Mouse (Mus musculus): ENCODE results near the gene Thsd1.
A peak's percentile ranks its signal among the peaks of the same experiment; 100 is the strongest.

Thsd1 gene

DNA sequence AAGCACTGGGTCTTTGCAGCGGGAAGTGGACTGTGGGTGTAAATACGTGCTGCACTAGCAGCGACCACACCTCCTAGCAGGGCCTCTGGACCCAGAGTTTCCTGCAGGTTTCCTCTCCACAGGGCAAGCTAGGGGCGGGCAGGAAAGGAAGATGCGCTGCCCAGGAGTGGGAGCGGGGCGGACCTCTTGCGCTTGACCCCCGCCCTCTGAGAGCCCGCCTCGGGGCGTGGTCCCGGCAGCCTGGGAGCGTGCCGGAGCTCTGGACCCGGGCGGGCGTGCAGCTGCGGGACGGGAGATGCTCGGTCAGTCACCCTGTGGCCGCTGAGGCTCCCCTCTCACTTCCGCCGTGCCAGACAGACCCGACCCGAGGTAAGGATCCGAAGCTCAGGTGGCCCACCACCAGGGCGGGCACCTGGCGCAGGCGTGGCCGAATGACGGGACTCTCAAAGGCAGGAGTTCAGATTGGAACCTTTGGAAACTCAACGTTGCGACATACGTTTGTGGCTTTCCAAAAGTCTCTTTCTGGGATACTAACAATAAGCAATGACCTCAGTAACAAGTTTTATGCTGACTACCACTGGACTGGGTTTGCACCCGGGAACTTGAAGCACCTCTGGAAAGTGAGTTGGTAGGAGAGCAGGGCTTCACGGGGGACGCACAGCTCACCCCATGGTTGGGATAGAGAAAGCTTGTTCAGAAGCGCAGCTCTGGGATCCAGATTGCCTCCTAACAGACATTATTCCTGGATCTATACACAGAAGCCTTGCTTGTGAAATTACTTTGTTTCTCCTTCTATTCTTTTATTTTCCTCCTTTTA is at the start of gene Thsd1:
Thsd1 (plus strand) TSS at position 253 of the 817 bp plus-strand sequence.
- DNase-seq (ENCODE audit: low read depth, low spot score) = peak; percentile 34

DNA sequence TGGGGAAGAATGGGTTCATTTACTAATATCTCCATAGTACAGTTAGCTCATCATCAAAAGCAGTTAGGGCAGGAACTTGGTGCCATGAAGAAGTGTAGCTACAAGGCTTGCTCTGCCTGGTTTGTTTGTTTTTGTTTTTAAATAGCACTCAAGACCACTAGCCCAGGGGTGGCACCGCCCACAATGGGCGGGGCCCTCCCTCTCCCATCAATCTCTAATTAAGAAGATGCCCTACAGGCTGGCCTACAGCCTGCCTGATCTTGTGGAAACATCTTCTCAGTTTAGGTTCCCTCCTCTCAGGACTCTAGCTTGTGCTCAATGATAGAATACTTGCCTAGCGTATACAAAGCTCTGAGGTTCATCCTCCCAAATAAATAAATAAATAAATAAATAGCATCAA is 42.2 kb upstream of the Thsd1 start:
- DNase-seq (ENCODE audit: low read depth, low spot score) = peak; percentile 26

DNA sequence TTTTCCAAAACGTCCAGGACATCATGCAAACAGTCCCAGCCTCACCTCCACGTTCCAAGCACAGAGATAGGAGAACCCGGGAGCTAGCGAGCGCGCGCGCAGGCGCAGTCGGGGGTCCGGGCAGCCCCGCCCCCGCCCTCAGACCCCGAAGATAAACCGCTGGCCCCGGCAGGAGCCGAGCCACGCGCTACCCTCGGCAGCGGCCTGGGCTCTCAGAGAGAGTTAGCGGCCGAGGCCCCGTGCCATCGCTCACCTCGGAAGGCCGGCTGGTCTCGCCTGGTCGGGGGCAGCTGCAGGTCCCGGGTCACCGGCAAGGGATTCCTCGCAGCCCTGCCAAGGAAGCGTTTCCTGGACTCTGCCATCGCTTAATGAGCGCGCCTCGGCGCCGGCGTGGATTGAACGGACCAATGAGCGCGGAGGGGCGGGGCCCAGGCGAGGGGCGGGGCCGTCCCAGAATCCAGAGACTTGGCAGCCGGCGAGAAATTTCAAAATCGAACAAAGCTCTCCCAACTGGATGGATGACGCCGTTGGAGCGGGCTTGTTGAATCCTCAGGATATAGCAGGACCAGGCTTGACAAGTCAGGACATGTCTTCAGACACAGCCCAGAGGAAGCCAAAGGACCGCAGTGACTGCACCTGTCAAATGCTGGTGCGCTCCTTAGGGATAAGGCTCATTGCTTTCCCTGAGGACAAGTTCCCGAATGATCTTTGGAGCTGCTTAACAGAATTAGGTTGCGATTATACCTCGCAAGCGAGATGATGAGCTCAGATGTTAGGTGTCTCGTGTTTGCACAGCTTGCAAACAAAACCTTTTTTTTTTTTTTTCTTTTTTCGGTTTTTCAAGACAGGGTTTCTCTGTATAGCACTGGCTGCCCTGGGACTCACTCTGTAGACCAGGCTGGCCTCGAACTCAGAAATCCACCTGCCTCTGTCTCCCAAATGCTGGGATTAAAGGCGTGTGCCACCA is 41.4 kb upstream of the Thsd1 start, which contains the start of gene Ckap2:
Ckap2 (minus strand) TSS at position 389 of the 967 bp plus-strand sequence.
- DNase-seq (ENCODE audit: low read depth, low spot score) = peak; percentile 92

DNA sequence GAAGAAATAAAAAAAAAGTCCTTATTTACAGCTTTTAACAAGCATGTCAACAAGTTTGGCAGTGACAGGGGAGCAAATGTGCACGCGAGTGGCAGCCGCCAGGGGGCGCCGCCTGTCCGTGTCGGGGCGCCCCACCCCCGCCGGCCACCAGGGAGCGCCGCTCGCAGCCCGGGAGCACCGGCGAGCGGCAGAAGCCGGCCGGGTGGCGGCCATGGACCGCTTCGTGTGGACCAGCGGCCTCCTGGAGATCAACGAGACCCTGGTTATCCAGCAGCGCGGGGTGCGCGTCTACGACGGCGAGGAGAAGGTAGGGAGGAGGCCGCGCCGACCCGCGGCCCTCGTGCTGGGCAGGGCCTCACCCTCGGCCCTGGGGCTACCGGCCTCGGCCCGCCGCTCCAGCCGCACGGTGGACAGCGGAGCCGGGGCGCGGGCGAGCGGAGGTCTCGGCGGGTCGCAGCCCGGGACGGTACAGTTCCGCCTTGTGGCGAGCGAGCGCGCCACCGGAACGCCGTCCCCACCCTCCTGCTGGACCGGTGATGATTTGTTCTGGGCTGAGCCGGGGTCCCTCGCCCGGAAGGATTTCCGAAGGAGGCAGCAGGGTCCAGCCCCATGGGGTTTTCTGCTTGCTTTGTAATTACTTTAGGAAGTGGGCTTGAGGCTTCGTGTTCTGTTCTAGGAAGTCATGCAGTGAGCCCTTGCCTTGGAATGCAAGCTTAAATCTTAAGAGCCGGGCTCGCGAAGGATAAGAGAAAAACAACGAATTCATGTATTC is 34.3 kb upstream of the Thsd1 start, which contains the start of gene Vps36:
Vps36 (plus strand) TSS at position 150 of the 772 bp plus-strand sequence.
- peak; percentile 75 for DNase-seq (ENCODE audit: low read depth, low spot score)

DNA sequence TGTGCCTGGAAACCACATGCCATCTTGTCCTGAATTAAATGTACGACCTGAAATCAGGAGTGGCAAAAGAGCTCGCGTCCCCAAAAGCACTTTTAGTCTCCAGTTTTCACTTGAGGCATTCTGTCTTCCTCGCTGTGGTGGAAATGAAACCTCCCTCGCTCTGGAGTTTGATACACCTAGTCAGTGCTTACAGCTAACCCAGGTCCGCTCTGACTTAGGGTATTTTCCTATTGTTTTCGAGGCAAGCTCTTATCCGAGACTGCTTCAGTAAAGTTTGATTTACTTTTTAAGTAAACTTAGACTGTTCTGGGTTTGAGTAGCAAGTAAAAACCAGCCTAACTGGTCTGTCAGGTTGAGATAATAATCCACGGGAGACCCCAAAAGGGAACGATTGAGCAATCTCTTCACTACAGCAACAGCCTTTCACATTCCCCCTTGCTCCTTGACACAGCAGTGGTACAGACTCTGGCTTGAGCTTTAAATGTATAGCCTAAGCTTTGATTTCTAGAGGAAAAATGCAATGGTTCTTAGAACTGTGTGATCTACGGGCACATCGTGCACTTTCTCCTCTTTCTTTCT is 33.6 kb upstream of the Thsd1 start:
- DNase-seq (ENCODE audit: low read depth, low spot score) = no peak

DNA sequence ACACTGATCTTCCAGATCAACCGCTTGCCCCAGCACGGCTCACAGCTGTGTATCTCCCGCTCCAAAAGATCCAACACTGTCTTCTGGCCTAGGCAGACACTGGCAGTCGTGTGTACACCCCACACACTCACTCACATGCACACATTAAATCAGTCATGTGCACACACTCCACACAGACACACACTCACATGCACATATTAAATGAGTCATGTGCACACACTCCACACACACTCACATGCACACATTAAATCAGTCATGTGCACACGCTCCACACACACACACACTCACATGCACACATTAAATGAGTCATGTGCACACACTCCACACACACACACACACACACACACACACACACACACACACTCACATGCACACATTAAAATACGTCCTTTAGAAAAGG is 29.2 kb upstream of the Thsd1 start:
- no peak for DNase-seq (ENCODE audit: low read depth, low spot score)

DNA sequence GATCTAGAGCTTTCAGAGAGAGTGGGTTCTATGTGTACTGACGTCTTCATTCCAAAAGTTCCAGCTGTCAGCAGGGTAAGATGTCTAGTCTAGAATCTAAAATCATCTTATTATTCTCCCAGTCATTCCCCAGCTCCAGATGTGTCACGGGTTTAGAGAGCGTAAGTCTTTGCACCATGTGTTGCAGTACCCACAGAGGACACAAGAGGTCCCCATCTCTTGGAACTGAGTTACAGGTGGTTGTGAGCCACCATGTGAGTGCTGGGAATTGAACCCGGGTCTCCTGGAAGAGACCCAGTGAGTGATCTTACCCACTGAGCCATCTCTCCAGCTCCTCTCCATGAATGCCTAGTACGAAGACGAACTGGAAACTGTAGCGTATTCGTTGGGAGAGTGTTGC is 27.6 kb upstream of the Thsd1 start:
- DNase-seq (ENCODE audit: low read depth, low spot score) = no peak

DNA sequence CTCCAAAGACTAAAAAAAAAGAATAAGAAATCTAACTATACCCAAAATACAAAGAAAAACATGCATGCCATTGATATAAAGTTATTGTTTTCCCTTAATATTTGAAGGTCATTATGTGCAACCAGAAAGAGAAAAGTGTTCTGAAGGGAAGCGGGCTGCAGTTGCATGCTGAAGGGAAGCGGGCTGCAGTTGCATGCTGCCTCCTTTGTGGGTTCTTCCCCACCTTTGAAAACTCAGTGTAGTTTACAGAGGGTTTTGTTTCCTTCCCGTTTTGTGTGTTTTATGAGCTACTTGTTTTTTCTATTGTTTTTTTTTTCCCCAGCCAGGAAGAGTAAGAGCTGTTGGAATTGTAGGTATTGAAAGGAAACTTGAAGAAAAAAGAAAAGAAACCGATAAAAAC is 19.6 kb upstream of the Thsd1 start:
- no peak for DNase-seq (ENCODE audit: low read depth, low spot score)

DNA sequence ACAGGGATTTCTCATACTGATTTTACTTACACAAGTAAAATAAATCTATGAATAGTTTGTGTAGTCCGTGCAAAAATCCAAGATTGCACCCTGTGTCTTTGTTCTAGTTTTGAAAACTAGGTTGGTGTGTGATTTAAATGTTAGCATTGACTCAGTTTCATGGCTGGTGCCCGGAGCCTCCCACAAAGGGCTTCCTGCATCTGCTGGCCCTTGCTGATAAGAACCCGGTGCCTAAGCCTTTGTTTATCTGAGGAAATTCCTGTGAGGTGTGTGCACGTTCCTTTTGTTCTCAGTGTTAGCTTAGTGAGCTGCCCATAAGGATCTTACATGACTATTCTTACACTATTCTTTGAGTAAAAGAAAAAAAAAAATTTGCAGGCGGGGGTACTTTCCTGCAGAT is 18.1 kb upstream of the Thsd1 start:
- DNase-seq (ENCODE audit: low read depth, low spot score) = no peak

DNA sequence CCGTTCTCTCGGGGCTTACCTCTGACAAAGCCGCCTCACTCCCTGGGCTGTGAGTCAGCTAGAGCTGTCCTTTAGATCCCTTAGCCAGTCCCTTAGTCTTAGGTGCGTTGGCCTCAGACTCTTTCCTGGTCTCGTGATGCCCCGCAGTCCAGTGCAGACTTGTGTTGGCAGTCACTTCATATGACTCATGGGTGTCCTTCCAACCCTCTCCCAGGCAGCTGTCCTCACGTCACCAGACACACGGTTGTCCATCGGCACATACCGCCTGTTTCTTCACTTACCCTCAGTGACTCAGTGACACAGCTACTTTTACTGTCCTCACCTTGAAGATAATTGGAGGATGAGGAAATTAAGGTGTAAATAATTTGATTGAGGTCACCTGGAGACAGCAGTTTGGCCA is 12.3 kb upstream of the Thsd1 start:
- DNase-seq (ENCODE audit: low read depth, low spot score) = no peak

DNA sequence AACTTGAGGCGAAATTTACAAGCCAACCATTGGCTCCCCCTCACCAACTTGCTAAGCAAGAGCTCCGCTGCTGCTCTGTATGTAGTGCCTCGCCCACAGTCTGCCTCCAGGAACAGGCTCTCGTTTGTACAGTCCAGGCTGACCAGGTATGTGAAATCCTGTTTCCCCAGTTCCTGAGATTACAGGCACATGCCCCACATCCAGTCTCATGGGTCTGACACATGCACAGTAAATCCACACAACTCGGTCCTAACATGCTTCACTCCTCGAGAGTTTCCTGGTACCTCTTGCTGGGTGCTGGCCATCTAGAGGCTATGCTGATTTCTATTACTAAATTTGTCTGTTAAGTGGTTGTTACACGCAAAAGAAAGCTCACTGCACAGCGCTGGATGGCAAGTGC is 752 bp upstream of the Thsd1 start:
- DNase-seq (ENCODE audit: low read depth, low spot score) = no peak

DNA sequence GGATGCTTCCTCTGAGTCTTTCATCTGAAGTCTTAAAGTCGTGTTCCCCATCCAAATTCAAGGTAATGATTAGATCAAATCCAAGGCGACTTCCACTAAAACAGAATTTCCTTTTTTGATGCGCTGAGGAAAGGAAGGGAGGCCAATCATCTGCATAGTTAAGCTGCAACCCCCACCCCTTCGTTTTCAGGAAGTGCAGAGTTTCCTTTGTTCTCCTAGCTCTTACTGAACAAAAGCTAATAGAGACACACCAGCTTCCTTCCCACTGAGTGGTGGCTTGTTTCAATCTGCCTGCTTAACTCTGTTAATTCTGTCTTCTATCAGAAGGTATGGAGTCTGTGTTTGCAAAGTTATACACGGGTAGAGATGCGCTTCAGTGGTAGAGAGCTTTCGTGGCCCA is 1.5 kb downstream of the Thsd1 start:
- no peak for DNase-seq (ENCODE audit: low read depth, low spot score)

DNA sequence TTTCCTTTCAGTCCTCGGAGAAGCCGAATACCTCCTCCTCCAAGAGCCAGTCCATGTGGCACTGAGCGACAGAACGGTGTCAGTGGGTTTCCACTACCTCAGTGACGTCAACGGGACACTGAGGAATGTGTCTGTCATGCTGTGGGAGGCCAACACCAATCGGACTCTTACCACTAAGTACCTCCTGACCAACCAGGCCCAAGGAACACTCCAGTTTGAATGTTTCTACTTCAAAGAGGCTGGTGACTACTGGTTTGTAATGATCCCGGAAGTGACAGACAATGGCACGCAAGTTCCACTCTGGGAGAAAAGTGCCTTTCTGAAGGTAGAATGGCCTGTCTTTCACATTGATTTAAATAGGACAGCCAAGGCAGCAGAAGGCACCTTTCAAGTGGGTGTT is 15.9 kb downstream of the Thsd1 start:
- no peak for DNase-seq (ENCODE audit: low read depth, low spot score)

DNA sequence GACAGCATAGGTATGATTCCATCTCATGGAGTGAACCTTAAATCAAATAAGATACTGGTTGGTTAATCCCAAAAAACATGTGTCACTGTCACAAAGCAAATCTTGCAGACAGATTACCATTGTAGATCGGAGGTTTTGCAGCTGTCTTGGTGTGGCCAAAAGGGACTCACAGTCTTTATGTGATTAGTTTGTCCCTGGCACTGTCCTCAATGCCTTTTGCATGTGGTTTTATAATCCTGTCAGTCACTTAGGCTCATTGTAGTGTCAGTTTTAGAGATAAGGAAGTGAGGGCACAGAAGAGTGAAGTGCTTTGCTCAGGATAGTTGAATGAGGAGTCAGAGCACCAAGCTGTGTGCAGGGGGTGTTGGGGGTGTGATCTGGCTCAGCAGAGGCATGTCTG is 18.6 kb downstream of the Thsd1 start:
- no peak for DNase-seq (ENCODE audit: low read depth, low spot score)

DNA sequence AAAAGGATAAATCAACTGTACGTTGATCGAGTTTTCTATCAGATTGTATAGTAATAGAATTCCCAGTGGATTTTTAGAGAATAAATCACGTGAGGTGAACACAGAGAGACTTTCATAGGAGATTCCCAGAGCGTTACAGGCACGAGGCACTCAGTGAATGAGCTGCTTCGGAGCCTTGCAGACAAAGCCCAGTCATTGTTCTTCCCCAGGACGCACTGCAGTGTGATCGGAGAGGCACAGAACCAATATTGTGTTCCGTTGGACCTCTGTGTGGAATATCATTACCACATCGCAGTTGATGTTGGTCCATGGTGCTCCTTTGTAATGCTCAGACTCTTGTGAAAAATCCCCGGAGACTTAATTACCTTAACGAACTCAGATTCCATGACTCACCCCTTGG is 20.8 kb downstream of the Thsd1 start:
- DNase-seq (ENCODE audit: low read depth, low spot score) = no peak

DNA sequence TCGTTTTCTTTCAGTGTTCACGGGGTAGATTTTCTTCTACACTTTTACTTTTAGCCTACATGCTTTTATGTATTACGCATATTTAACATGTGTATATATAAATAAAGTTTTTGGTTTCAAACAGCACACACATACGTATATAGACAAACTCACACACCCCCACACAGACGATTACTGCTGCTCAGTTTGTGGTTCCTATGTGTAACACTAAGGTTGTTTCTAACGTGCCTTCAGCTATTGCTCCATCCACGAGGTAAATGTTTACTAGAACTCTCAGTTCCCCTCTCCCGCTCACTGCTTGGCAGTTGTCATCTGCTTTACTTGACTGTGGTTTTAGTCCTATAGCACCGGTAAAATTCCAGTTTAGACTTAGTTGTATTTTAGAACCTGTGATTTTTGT is 22.0 kb downstream of the Thsd1 start:
- DNase-seq (ENCODE audit: low read depth, low spot score) = no peak

DNA sequence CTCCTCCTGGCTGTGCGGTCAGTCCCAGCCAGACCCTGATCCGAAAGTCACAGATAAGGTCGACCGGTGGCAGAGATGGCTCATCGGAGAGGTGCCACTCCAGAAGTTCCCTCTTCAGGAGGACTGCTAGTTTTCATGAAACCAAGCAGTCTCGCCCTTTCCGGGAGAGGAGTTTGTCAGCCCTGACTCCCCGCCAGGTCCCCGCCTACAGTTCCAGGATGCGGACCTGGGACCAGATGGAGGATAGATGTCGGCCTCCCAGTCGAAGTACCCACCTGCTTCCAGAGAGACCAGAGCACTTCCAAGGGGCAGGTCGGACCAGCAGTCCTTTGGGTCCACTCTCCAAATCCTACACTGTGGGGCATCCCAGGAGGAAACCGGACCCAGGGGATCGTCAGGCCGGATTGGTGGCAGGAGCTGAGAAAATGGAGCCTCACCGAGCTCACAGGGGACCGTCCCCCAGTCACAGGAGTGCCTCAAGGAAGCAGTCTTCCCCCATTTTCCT is 31.9 kb downstream of the Thsd1 start:
- no peak for DNase-seq (ENCODE audit: low read depth, low spot score)

DNA sequence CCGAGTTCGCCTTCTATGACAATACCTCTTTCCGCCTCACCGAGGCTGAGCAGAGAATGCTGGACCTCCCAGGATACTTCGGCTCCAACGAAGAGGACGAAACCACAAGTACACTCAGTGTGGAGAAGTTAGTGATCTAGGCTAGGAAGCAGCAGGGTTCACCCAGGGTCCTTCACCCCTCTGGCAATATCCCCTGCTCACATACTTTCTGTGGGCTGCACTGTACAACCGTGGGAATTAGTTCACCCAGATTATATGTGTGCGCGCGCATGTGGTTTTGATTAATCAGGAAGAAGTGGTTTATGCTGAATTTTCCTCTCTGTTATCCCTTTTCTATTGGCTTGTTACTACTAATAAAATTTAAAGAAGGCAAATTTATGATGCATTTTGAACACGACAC is 32.4 kb downstream of the Thsd1 start:
- no peak for DNase-seq (ENCODE audit: low read depth, low spot score)

DNA sequence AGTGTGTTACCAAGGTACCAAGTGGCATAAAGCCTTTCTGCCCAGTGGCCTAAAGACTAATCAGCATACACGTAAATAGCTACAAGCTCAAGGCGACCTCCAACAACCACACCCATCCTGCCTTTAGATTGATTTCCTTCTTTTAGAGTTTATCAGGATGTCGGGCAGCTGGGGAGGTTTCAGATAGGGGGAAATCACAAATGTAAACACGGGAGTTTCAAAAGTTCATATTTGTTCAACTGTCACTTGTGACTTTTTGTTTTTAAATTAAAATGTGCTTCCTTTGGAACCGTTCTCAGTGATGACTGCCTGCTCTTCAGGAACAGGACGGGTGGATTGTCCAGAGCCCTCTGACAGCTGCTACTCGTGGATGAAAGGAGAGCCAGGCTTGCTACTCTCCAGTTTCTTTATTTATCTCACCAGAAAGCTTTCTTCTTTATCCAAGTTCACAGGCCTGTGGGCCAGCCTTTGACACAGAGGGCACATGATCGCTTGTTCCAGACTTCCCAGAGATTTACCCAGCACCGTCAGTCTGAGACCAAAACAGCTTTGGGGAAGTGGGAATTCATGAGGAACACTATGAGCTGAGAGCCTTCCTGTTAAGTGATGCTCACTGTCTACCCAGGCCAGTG is 33.1 kb downstream of the Thsd1 start:
- DNase-seq (ENCODE audit: low read depth, low spot score) = no peak

DNA sequence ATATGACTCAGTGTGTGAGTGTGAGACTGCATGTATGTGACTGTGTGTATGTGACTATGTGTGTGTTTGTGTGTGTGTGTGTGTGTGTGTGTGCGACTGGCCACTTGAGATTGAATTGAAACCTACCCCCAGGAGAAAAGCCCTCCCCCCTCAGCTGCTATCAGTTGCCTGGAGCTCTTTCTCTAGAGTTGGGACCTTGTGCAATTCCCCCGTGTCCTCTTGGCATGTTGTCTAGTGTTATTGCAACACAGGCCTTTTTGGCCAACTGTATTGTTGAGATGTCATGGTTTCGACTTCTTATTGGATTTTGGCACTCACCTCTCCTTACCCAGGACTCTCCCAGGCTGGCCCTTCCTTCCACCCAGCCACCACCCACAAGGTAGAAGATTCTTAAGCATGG is 35.2 kb downstream of the Thsd1 start:
- DNase-seq (ENCODE audit: low read depth, low spot score) = no peak

DNA sequence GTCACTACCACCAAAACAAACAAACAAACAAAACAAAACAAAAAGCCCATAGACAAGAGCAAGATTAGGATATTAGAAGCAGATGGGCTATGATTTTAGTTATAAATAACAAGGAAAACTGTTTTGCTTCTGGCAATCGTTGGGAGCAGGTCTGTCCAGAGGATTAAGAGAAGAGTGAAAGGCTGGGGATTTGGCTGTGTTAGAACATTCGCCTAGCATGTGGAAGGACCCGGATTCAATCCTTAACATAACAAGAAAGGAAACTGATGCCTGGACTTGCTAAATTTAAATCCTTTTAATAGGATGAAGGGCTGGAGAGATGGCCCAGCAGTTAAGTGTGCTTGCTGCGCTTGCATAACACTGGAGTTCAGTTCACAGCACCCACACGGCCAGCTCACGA is 37.2 kb downstream of the Thsd1 start:
- no peak for DNase-seq (ENCODE audit: low read depth, low spot score)
